Mouse (Mus musculus) urinary bladder, postnatal 4 days (tissue): ENCODE measurements at regions not wholly inside any gene's neighbourhood (a gene's known extent, or its start where the extent isn't known, plus 50 kb on each side); places are given as distances from the start of the nearest gene placed in this dataset.

Experiments
- DNase-seq, 2 experiments: peaks; one replicate each; pipeline ENCODE4 v3.0.0; 2021 to 2022; ENCODE audit warnings: low spot score in 2 of 2

GRCm38 (mm10) chr4:82234443-82234842 is 471.1 kb downstream of the Nfib start:
- DNase-seq = no peak

- no peak for DNase-seq
Measured at GRCm38 (mm10) chr4:82226197-82227119, 479.1 kb downstream of the Nfib start.

GRCm38 (mm10) chr4:82220724-82221123 is 484.8 kb downstream of the Nfib start:
- DNase-seq = no peak

DNA sequence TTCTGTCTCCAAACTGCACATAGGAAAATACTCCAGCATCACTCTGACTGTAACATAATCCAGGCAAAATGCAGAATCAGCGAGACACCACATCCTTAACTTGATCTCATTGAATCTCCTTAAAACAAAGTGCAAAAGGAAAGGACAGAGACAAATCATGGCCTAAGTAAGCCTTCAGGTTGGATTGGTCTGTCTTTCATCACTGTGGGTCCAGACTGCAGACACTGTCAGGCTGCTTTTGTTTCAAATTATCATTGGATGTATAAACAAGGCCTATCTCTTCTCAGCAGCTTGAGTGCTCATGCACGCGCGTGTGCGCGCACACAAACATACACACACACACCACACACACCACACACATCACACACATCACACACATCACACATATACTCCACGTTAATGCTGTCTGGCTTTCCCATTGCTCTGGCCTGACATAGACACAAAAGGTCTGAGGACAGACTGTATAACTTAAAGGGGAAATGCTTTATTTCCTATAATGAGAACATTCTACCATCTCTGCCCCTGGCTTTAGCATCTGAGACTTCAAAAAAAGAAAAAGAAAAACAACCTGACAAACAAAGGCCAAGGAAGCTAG is 485.3 kb downstream of the Nfib start:
- DNase-seq = no peak

DNA sequence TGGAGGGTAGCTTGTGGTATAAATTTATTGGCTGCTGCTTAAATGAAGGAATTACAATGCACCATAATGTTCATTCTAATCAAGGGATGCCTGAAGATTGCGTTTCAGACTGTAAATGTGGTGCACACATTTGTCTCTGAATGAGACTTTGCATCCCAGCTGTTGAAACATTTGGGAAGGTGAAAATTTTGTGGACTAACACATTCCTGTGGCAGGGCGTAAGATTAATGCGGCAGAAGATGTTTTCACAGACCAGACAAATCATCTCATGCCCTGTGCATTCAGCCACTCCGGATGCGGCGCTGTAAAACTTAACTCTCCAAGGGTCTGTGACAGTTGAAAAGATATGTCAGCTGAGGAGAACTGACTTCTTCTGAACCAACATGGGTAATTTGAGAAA is 486.9 kb downstream of the Nfib start:
- DNase-seq = no peak

GRCm38 (mm10) chr4:82207031-82207430 is 498.5 kb downstream of the Nfib start:
- DNase-seq = no peak

DNA sequence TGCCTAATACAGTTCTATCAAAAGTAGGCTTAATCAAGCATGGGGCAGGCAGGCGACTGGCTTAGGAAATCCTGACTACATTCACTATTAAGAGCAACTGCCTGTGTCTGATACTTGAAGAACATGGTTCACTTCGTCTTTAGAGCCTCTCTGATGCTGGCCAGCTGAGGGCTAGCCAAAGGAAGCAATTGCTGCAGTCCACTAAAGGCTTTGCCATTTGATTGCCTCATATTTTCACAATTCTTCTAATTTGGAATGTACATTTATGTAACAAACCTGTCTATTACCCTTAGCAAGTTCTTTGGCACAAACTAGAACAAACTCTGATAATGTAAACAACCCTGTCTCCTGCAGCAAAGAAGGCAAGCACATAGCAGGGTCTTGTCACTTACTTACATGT is 505.2 kb downstream of the Nfib start:
- no peak for DNase-seq

- DNase-seq = no peak
Measured at GRCm38 (mm10) chr4:82199118-82199517, 506.4 kb downstream of the Nfib start.

- DNase-seq = no peak
Measured at GRCm38 (mm10) chr4:82197611-82198010, 507.9 kb downstream of the Nfib start.

GRCm38 (mm10) chr4:82196024-82196647 is 509.4 kb downstream of the Nfib start:
- DNase-seq = no peak

GRCm38 (mm10) chr4:82193905-82194304 is 511.6 kb downstream of the Nfib start:
- no peak for DNase-seq

DNA sequence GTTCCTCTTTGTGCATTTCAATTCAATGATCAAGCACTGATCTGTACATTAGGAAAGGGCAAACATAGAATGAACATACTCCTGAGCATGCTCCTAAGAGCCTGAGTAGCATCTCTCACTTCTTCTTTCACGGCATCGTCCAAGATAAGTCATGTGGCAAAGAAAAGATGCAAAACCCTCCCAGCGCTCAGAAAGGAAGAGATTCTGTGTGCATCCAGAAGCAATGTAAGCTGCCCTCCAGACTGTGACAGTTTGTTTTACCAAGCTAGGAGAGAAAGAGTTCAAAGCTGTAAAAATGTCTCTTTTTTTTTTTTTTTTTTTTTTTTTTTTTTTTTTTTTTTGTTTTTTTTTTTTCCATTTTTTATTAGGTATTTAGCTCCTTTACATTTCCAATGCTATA is 518.7 kb downstream of the Nfib start:
- DNase-seq = no peak

DNA sequence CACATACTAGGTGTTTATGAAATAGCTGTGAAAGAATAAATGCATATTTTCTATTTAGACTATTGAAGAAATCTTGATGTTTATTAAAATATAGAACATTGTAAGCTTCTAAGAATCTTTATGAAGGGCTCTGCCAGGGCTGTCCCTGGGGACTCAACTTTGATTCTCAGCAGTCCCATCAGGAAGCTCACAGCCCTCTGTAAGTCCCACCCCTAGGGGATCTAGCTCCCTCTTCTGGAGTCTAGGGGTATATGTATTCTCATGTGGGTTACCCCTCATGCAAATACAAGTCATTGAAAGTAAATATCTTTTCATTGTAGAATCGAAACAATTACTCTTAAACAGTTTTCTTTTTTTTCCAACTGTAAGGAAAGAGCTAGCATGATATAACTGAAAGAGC is 521.6 kb downstream of the Nfib start:
- no peak for DNase-seq

- no peak for DNase-seq
Measured at GRCm38 (mm10) chr4:82178112-82178511, 527.4 kb downstream of the Nfib start.

DNA sequence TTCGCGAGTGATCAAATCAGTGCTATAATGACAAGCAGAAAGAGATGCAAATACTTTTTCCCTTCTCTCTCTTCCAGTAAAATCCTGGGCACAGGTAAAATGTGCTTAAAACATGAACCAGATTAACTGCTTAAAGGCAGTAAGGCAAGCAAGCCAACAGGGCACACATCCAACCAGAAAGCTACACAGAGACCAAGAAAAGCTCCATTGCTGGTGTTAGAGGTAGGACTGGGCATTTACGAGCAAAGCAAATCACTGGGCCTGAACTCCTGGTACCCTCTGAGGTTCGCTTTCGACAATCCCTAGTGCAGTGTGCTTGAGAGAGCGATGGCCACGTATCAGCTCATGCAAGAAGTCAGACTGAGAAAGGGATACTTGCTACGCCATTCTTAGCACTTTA is 528.8 kb downstream of the Nfib start:
- no peak for DNase-seq

DNA sequence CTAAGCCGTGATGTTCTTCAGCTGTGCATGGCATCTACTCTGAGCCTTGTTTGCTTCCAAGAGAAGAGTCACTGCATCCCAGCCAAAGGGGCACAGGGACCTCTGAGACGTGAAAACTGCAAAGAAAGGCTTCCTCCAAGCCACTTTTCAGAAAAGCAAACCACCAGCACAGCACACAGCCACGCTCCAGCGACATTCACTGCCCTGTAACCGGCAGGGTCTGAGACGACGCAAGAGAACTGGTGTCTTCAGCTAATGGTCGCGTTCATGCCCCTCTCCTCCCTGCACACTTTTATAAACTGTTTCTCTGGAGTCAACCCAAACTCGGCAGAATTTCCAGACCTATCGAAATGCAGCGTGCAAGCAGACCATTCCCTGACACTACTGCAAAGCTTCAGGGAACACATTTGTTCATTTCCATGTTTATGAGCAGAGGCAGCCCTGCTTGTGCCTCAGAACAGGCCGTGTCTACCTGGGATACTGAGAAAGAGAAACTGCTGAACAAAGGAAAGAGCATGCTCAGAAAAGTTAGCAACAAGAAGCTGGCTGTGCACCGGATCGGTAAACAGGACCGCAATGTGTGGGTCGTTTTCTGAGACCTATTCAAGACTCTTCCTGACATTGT is 532.0 kb downstream of the Nfib start:
- DNase-seq = no peak

DNA sequence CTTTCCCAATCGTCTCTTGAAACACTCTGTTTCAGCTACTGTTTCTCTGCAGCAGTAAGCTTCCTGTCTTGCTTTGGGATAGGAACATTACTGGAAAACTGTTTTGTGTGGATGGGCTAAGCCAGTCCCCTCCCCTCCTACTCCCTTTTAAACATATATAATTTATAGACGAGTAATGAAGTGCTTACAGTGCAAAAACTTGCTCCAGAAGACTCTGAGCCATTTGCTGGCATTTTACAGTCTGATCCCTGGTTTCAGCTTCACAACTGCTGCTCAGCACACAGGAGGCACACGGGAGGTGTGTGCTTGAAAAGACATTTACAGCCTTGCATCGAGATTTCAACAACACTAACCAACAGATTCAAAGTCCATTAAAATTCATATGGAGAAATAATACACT is 534.6 kb downstream of the Nfib start:
- no peak for DNase-seq

DNA sequence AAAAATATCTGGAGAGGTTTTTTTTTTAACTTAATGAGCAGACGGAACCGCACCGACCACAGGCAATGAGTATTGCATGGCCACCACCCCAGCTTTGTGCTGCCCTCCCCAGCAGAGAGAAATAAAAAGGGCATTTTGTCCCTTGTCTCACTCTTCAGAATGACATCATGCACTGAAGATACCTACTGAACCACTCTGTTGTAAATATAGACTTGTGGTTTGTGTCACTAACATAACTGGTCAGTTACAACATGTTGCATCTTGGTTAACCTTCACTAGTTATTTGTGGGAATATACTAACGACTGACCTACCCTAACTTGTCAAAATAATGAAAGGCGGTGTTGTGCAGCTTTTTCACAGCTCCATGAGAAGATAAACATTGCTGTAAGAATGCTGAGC is 537.5 kb downstream of the Nfib start:
- no peak for DNase-seq

DNA sequence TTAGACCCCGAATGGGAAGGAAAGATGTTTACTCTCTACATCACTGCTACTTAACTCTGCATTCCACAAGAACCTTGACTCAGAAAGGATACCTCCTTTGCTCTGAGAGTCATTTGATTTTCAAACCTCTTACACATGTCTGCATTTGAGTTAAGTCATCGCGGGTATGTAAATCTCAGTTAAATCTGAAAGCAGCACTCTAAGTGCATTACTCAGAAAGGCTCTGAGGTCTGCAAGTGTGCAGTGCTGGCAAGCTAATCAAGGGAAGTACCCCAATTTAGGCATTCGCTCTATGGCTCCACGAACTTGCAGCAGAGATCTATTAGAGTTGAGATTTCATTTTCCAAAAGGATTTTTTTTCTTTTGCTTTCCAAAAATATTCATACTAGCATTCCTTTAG is 538.2 kb downstream of the Nfib start:
- DNase-seq = no peak

GRCm38 (mm10) chr4:82166826-82167225 is 538.7 kb downstream of the Nfib start:
- no peak for DNase-seq

DNA sequence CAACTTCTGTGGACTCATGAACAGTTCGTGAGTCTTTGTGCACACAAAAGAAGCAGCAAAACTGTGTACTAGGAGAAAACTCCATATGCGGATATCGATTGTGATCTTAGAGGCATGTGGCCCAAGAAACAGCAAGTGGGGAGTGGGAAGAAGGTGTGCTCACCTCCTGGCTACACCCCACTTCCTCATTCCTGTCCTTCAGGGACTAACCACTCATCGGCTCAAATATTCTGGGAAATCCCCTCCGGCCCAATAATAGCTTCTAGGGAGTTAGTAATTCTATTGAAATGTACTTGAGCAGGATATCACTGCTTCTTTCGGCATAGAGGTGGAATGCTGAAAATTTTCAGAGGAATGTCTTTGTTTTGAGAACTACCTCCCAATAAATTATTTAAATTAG is 539.5 kb downstream of the Nfib start:
- no peak for DNase-seq

DNA sequence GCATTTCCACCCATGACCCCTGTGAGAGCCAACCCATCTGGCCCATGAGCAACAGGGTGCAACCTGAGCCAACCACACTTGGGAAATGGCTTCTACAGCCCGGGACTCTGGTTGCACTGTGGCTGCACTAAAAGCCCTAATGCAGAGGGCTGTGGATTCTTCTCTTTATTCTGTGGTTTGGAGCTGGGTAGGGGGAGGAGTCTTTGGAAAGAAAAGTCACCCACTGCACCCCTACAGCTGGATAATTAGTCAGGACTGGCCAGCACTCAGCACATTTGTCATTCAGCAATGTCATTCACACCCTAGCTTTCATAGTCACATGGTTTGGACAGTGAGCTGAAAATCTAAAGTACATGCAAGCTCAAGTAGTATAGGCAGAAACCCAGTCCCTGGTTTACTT is 541.5 kb downstream of the Nfib start:
- no peak for DNase-seq

- DNase-seq = no peak
Measured at GRCm38 (mm10) chr4:82161818-82162217, 543.7 kb downstream of the Nfib start.
